Mouse (Mus musculus): Measurements from ENCODE around the gene Stap2.

GRCm38 (mm10) chr17:55963171-55963570 lies 42.2 kb downstream of the Stap2 start:
- TF ChIP-seq POLR2AphosphoS2 (IDR thresholded peaks at IDR 0.05; ENCODE audit: insufficient read length, low read depth) (no peak), POLR2A (IDR thresholded peaks at IDR 0.05; ENCODE audit: insufficient read length, low read depth) (no peak), E2F4 (IDR thresholded peaks at IDR 0.05; ENCODE audit: insufficient read depth) (no peak), MYOG (IDR thresholded peaks at IDR 0.05; ENCODE audit: control insufficient read depth in 1 of 3, insufficient read depth in 1 of 3, insufficient read length in 2 of 3, low read depth in 2 of 3) (no peak), USF1 (IDR thresholded peaks at IDR 0.05; ENCODE audit: low read depth) (no peak), SRF (IDR thresholded peaks at IDR 0.05; ENCODE audit: control insufficient read depth, insufficient read length, low read depth) (no peak), REST (IDR thresholded peaks at IDR 0.05; ENCODE audit: insufficient read depth, insufficient read length) (no peak), MAX (IDR thresholded peaks at IDR 0.05; ENCODE audit: low read depth) (no peak), TCF12 (IDR thresholded peaks at IDR 0.05; ENCODE audit: insufficient read depth, poor library complexity, severe bottlenecking) (no peak)
